Mouse (Mus musculus): ENCODE results near the gene Cage1. TPM values are rescaled to one million over a fixed set of nuclear protein-coding genes. Genes with fewer than 3 reads are reported as not detected.

Cage1 gene
- total RNA-seq (2021): 1 to 10 TPM; 3.2 to 4.1 TPM

- DNase-seq (ENCODE audit: extremely low spot score in 1 of 2, low spot score in 1 of 2): peak; percentile 93 to 98
These were observed at the start of gene Cage1 for GRCm38 (mm10) chr13:38037044-38037687. Gene Cage1, minus strand, starts transcription at chr13:38037069.

GRCm38 (mm10) chr13:38081161-38081560 is 44.3 kb upstream of the Cage1 start:
- no peak for DNase-seq (ENCODE audit: extremely low spot score in 1 of 2, low spot score in 1 of 2)

DNA sequence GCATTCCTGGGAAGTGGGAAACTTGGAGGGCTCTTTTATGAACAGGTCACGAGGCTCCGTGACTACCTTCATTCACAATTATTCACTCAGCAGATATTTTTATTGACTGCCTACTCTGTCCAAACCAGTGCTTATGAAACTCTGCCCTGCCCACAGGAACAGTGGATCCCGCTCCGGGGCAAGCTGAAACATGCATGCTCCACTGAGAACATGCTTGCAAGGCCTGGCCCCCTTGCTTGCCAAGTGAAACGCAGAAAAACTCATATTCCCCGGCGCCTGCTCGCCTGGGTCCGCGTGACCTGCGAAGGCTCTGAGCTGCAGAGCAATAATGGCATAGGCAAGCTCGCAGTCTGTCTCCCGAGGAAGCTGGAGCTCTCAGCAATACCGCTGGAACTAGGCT is 43.9 kb upstream of the Cage1 start:
- no peak for DNase-seq (ENCODE audit: extremely low spot score in 1 of 2, low spot score in 1 of 2)

DNA sequence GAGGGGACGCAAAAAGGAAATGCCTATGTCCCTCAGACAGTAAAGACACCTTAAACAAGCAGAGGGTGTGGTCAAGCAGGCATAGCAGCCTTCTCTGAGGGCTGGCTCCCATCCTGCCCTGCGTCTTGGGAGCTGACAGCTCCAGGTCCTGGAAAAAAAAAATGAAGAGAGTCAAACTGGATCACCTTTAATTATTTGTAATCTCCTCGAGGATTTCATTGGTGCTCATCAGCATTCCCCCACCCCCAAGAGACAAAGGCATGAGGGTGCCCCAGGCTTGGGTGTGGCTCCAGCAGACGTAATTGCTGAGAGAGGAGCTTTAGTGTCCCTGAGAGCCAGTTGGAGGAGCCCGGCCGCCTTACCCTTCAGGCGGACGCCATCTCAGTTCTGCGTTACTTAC is 43.1 kb upstream of the Cage1 start:
- DNase-seq (ENCODE audit: extremely low spot score in 1 of 2, low spot score in 1 of 2): no peak

DNA sequence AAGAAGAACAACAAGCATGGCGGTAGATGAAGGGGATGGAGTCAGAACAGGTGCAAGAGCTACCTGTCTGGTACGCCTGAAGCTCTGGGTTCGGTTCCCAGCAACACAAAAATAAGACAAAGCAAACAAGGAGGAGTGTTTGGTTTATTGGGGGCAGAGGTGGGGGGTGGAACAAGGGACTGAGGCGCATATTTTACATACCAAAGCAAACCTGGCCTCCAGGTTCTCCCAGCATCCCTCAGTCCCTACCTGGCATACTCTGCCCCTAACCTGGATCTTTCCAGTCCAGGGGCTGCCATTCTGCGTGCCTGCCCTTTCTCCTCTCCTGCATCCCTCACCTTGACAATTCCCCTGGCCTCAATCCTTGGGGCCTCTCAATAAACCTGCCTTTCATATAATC is 42.5 kb upstream of the Cage1 start:
- DNase-seq (ENCODE audit: extremely low spot score in 1 of 2, low spot score in 1 of 2): no peak

DNA sequence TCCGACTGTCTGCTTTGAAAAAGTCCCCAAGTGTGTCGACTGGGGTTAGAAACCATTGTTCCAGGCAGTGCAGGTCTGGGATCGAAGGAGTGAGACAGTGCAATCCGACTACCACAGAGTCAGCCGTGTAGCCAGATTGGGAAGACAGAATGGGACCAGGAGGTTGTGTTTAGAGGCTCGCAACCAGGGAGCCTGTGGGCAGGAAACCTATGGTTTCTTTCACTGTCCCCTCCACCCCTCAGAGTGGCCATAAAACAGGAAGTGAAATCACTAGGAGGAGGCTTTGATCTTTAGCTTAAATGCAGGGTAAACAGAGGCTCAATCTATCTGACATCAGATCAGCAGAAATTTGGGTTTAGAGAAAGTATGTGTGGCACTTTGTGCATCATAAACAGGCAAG is 42.0 kb upstream of the Cage1 start:
- DNase-seq (ENCODE audit: extremely low spot score in 1 of 2, low spot score in 1 of 2): no peak

GRCm38 (mm10) chr13:38077113-38077512 is 40.2 kb upstream of the Cage1 start:
- no peak for DNase-seq (ENCODE audit: extremely low spot score in 1 of 2, low spot score in 1 of 2)

DNA sequence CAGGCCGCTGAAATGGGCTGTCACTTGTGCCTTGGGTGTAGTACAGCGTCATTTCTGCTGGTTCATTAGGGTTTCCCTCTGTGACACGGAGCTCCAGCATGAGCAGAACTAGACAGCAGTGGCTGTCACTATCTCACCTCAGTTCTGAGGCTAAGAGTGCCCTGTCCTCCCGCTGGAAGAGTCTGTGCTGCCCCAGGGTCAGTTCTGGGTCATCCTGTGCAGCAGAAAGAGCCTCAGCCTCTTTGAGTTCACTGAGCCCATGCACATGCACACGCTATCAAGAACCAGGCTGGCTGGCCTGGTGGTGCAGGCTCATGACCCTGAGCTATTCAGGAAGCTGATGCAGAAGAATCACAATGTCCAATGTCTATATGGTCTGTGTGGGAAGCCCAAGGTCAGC is 37.5 kb upstream of the Cage1 start:
- no peak for DNase-seq (ENCODE audit: extremely low spot score in 1 of 2, low spot score in 1 of 2)

GRCm38 (mm10) chr13:38073374-38074307 is 36.8 kb upstream of the Cage1 start:
- no peak for DNase-seq (ENCODE audit: extremely low spot score in 1 of 2, low spot score in 1 of 2)

DNA sequence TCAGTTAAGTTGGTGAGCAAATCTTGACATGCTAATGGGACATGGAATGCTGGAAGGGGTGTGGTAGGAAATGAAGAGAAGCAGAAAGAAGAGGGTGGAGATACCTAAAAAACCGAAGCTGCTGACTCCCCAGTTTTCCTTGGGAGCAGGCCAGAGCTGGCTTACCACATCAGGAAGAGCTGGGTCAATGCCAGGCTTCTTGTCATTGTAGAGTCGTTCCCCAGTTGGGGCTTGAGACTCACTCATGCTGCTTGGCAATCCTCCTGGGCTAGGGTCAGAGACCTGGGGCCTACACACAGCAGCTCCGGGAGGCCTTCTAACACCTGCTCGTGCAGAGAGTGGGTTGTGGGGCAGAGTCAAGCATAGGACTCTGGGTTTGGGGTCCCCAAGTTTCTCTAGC is 34.1 kb upstream of the Cage1 start:
- DNase-seq (ENCODE audit: extremely low spot score in 1 of 2, low spot score in 1 of 2): no peak

DNA sequence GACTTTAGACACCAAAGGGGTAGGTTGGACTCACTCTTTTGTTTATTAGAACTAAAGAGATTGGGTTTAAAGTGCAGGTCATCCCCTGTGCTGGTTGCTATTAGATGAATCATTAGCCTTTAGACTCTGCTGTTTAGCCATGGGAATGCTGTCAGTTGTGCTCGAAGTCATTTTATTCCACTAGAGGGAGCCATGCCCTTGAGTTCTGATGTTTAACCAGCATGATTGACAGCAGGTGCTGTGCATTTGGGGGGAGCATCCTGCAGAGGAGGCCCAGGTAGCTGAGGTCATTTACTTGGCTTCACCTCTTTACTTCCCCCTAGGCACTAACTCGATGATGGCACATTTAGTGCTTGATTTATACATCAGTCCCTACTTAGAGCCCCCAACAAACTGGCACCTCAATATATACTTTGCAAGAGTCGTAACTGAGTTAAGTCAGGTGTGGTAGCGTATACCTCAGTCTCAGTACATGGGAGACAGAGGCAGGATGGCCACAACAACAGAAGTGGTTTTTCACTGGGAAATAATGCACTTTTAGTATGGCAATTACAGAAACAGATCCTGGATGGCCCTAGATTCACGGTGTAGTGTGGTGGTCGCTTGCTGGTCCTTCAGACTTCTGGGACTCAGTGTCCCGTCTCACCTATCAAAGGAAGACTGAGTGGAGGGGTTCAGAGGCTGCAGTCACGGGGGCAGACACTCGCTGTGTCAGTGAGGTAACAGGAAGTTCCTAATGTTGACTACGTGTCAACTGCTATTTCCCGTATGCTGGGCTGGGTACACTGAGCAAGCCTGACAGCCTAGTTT is 28.2 kb upstream of the Cage1 start:
- DNase-seq (ENCODE audit: extremely low spot score in 1 of 2, low spot score in 1 of 2): peak in 1 of 2 experiments; percentile 24

GRCm38 (mm10) chr13:38062678-38063077 is 25.8 kb upstream of the Cage1 start:
- no peak for DNase-seq (ENCODE audit: extremely low spot score in 1 of 2, low spot score in 1 of 2)

- DNase-seq (ENCODE audit: extremely low spot score in 1 of 2, low spot score in 1 of 2): no peak
These were observed 13.0 kb upstream of the Cage1 start for GRCm38 (mm10) chr13:38049888-38050287.

GRCm38 (mm10) chr13:38037811-38038210 is 942 bp upstream of the Cage1 start:
- DNase-seq (ENCODE audit: extremely low spot score in 1 of 2, low spot score in 1 of 2): no peak

DNA sequence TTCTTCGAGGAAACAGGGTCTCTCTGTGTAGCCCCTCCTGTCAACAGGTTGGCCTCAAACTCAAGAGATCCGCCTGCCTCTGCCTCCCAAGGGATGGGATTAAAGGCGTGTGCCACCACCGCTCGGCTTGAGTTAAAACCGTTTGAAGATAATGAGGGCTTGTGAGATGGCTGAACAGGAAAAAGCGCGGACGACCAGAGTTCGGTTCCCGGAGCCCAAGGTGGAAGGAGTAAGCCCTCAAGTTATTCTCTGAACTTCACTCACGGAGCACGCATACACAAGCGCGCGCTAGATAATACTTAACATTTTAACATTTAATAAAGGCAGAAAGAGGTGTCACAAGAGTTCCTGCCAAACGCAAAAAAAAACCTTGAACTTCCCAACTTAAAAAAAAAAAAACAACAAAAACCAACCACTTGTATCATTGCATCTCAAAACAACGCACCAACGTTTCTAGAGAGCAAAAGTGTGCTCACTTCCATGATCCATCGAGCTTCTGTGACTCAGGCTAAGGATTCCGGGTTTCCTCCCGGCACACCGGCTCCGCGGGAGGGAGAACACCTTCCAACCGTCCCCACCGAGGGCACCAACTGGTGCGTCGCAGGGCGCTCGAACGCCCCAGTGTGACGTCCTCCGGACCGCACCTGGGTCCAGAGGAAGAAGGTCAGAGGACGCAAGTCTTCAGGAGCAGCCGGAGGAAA is 376 bp downstream of the Cage1 start, which contains the start of gene Riok1:
Riok1 (plus strand) TSS at position 653 of the 701 bp plus-strand sequence.
- no peak for DNase-seq (ENCODE audit: extremely low spot score in 1 of 2, low spot score in 1 of 2)

- no peak for DNase-seq (ENCODE audit: extremely low spot score in 1 of 2, low spot score in 1 of 2)
These were observed 8.5 kb downstream of the Cage1 start for GRCm38 (mm10) chr13:38028407-38028806.

- no peak for DNase-seq (ENCODE audit: extremely low spot score in 1 of 2, low spot score in 1 of 2)
These were observed 9.1 kb downstream of the Cage1 start for GRCm38 (mm10) chr13:38027618-38028248.

GRCm38 (mm10) chr13:38025874-38026273 is 11.0 kb downstream of the Cage1 start:
- DNase-seq (ENCODE audit: extremely low spot score in 1 of 2, low spot score in 1 of 2): no peak

- DNase-seq (ENCODE audit: extremely low spot score in 1 of 2, low spot score in 1 of 2): no peak
These were observed 18.1 kb downstream of the Cage1 start for GRCm38 (mm10) chr13:38018791-38019190.

DNA sequence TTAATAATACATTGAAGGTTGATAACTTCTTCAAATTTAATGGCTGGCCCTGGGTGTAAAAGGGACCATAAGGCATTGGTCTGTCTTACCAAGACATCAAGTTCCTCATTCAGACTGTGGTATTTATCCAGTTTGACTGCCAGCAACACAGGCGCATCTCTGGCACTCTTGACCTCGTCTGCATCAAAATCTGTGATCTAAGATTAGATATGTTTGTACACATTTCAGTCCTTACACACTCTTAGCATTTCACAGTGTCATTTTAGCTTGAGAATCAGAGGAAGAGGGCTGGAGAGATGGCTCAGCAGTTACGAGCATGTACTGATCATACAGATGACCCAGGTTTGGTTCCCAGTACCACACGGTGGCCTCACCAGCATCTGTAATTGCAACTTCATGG is 21.3 kb downstream of the Cage1 start:
- no peak for DNase-seq (ENCODE audit: extremely low spot score in 1 of 2, low spot score in 1 of 2)
